Mouse (Mus musculus) cerebellum, adult 9-11 months (tissue): ENCODE measurements around the gene Ddx5.
"Not testable (repeated sequence)": the region's sequence is repeated elsewhere in the genome, so short reads cannot be mapped to it uniquely, and the experiment has no call there.

Experiments
- DNase-seq: peaks from one replicate; pipeline ENCODE4 v3.0.0; 2022

The Ddx5 gene

DNA sequence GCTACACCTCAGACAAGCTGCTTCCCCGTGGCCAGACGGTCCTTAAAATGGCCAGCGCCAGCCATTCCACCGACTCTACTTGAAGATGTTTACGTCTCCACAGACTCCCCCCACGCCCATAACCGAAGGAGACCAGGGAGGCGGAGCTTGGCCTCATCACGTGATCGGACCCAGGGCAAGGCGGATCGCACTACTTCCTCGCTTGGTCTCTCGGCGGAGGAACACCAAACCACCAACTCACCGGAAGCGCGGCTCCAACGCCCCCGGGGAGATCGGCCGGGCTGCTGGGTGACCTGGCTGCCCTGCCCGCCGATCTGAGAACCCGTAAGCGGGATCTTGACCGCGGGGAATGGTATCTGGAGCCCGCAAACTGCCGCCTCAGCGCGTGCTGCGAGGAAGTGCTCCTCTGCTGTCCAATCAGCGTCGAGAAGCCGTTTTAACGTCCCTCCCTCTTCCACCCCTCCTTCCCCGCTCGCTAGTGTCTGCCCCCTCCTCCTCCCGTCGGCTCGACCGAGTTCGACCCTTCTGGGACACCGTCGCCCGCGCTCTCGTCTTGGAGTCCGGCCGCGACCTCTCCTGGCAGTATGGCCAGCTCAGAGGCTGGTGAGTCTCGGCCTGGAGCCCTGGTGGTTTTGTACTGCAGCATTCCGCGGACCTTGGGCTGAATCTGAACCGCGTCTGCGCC lies at the start of gene Ddx5, which contains the start of gene Cep95:
Ddx5 (minus strand) TSS at position 411 of the 685 bp plus-strand sequence.
Cep95 (plus strand) TSS at position 478 of the 685 bp plus-strand sequence.
- peak; percentile 98 for DNase-seq

DNA sequence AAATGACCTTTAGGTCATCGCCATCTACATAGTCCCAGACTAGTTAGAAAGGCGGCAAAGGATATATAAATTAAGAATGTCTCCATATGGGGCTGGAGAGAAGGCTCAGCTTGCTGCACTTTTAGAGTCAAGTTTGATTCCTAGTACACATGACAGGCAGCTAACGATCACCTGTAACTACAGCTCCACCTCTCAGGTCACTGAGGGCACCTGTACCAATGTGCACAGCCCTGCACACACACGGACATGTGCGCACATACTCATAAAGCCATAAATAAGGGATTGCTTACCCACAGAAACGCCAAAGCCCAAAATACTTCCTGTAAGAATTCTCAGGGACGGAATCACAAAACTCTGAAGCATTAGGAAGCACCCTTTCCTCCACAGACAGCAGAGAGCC lies 39.1 kb upstream of the Ddx5 start:
- no peak for DNase-seq

DNA sequence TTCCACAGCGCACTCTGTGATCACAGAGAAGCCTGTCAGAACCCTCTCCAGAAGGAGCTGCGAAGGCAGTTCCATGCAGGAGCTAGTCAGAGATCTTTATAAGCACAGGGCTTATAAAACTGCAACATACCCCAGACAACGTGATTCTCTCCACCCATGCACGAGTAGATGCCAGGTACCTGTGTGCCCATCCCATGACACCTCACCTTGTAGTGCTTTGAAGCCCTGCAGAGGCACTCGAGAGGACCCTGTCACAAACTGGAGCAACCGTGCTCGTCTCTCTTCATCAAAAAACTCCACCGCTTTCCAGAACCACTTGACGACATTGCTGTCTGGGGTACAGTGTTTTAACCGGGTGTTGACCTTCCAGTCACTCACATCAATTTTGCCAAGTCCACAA lies 35.4 kb upstream of the Ddx5 start:
- no peak for DNase-seq

DNA sequence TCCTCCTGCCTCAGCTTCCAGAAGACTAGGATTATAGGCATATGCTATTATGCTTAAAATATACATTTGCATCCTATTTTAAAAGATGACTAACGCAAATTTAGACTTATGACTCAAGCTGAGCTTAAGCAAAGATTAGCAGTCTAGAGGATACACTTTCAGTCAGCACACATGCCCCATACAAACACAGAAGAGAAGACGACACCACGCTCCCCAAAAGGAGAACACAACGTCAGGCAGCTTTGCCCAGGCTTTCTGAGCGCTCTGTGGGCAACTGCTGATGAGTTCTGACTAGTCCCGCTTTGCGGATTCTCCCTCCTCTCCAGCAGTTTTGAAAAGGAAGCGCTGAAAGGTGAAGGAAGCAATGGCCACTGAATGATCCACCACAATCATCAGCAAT lies 34.8 kb upstream of the Ddx5 start:
- DNase-seq, result no peak

DNA sequence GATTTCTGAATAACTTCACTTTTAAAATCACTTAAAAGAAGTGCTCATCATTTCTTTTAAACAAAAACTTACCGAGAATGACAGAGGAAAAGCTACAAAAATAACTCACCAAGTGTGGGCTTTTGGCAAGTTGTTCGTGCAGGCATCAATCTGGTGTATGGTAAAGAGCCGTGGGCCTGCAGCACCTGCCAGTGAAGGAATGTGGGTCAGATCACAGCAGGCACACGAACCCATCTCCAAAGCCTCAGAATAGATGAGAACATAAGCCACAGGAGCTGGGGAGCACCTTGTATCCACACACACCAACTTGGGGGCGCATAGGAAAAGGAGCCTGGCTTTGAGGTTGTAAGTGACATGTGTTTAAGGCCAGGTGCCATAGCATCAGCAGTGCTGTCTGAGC lies 33.9 kb upstream of the Ddx5 start:
- DNase-seq, result peak; percentile 98

DNA sequence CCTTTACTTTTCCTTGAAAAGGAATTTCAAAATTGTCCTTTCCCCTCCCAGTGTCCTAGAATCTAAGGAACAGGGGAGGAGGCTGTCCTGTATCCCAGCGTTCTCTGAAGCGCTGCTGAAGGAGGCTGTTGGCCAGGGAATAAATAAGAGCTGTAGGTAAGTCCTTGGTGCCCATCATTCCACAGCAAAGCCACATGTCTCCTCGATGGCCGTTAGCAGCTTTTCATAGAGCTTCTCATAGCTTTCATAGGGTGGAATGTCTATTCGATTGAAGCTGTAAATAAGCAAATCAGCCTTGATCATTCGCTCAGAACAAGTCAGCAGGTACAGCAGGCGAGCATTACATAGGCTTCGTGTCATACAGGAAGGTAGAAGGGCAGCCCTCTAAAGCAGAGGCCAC lies 33.5 kb upstream of the Ddx5 start:
- DNase-seq, result peak; percentile 72

DNA sequence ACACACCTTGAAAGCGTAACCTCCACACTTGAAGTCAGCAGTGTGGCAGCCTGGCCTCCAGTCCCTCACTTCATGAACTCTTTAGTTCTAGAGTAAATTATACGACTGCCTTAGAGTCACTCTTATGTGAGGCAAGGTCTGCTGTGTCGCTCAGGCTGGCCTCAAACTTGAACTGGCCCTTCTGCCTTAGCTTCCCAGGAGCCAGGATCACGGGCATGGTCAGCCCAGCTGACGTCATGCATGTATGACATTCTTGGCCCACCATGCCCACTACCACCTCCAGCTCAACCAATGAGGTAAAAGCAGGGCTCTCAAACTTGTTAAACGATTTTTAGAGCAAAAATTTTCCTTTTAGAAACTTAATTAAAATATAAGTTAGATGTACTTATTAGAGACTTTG lies 32.4 kb upstream of the Ddx5 start:
- DNase-seq, result no peak

DNA sequence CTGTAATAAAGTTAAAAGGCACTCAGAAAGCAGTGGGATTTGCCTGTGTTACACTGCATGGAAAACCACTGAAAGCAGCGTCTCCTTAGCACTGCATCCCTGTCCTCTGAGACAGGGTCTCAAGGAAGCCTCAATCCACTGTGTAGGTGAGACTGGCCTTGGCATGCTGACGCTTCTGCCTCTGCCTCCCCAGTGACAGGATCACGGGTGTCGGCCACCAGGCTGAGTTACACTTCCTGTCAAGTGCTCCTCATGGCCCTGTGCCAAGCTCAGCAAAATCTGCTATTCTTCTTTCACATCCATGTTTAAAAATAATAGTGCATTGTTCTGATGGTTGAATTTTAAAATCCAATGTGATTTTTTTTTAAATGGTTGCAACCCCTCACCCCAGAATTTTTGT lies 32.0 kb upstream of the Ddx5 start:
- DNase-seq, result peak; percentile 70

DNA sequence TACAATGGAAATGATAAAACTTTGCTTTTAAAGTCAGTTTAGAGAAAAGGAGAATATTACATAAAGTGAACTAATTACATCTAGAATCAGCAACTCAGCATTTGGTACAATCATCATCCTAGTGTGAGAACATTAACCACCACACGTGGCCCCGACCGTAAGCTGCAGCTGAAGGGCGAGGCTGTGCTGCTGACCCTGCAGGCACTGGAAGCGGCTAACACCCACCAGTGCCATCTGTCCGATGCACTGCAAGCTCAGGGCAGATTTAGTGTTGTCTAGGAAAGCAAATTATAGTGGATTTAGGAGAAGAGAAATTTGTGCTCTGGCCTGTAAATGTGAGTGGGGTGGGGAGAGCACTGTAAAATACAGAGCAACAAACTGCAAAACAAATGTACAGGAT lies 31.3 kb upstream of the Ddx5 start:
- peak; percentile 66 for DNase-seq

DNA sequence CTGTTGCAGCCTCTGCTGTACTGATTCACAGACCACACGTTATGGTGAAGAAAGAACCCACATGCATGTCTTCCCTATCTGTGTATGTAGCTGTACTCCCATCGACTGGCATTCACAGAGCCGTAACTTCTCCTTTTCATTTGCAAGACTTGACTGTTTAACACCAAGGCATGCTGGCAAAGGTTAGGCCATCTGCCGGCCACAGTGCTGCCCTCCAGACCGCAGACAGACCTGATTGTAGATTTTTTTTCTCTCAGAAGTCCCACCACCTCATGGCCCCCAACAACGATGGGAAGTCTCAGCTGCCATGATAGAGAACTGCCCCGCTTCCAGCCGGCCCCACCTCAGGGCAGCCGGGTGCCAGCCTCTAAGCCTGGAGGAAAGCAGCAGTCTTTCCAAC lies 30.6 kb upstream of the Ddx5 start:
- peak; percentile 62 for DNase-seq

DNA sequence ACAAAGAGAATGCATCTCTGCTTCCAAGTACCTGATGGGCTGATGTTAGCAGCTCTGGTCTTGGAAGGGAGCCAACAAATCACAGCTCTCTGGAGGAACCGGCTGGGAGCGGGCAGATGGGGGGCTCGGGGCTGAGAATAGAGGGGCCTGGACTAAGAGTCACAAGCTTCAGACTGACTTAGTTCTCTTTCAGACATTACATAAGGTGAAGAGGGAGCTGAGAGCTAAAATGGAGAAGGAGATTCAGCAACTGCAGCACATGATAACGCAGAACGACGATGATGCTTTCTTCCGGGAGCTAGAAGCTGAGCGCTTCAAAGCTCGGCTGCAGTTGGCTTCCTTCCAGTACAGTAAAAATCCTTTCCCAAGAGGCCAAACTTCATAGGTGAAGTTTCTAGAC lies 29.4 kb upstream of the Ddx5 start:
- DNase-seq, result no peak

DNA sequence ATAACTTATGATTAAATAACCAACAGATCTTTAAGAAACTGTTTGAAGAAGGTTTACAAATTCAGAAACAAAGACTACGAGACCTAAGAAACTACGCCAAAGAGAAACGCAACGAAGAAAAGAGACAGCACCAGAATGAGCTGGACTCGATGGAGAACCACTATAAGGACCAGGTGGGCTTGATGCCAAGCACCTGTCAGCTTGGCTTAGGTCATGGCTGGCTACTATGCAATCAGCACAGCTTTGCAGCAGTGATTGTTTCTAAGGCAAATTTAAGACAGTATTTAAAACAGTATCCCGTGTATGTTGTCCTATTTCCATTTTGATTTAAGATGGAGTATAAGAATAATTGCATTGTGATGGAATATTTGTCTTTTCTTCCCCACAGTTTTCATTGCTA lies 28.8 kb upstream of the Ddx5 start:
- peak; percentile 87 for DNase-seq

DNA sequence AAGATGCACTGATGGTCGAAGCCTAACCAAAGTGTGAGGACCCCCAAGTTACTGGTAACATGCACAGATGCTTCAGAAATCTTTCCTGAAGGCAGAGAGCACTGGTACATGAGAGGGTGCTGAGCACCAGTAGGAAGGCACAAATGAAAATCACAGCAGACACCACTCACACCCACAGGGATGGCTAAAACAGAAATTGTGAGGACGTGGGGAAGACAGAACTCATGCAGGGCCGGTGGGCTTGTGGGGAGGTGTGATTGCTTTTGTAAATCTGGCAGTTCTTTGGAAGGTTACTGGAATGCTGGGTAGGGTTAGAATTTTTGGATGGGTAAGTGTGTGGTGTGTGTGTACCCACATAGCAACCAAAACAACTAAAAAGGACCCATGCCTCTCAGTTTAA lies 28.2 kb upstream of the Ddx5 start:
- no peak for DNase-seq

DNA sequence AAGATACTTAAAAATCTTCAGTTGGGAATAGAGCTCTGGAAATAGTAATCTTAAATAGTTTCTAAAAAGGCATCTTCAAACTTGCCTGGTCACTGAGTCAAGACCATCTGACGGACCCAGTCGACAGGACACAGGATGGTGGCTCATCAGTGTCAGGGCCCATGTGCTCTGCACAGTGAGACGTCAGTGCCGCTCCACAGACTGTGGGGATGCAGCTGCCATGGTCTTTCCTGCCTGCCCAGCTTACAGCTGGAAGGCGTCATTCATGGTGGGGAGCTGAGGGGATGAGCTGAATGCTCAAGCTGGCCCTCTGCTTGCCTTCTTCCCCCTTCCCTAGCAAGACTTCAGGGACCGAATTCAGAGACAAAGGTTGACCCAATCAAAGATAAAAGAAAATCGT lies 27.3 kb upstream of the Ddx5 start:
- DNase-seq, result no peak

DNA sequence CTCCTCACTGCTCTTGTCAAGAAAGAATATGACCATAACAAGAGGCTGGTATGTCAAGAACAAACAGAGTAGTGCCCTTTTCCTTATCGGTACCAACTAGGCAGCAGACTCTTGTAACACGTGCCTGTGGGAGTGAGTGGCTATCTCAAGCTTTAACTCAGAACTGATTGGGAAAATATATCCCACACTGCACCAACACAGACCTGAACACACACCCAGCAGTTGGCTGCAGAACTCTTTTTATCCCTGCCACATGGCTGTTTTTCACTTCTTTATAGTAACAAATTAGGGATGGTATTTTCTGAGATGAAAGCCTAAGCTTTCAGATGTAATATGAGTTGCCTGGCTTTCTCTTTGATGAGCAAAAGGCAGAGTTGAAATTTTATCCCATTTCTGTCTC lies 26.8 kb upstream of the Ddx5 start:
- no peak for DNase-seq

DNA sequence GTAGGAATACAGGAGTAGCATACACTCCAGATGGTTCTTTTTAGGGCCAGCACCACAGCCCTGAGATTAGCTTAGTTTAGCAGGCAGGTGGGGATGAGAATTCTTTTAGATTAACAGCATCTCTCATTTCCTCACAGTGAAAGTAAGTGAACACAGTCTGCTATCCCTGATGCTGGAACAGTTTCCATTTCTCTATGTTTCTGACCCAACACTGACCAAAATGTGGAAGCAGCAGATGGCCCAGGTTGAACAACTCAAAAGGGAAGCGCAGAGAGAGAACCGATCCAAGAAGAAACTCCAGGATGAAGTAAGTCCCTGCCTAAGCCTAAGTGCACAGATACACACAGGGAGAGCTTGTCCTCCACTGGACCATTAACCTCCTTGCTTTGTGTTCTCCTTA lies 26.3 kb upstream of the Ddx5 start:
- no peak for DNase-seq

DNA sequence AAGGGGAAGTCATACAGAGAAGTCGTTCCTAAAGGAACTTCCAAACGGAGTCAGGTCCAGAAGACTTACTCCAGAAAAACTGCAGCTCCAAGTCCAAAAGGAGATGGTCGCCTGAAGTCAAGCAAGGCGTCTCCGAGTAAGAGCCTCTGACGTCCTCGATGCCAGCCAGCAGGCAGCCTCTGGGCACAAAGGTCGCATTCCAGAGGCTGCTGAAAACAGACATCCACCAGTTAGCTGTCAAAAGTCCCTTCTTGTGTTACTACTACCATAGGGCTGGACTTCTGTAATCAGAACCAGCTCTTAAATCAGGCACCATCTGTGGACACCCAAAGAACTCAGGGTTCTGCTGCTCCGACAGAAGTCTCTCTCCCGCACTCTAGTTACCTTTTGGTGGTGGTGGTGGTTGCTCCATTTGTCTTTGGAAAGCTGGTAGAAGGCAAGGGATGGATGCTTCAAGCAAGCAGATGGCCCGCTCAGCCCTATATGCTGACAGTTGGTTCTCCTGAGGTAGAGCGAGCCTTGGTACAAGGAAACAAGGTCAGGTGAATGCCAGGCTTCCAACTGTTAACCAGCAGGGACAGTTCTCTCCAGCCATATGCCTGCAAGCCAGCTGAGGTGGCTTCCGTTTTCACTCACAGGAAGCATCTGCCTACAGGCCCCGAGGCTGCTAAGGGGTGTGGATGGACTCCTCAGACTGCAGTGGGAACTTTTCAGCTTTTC lies 25.8 kb upstream of the Ddx5 start:
- DNase-seq, result peak; percentile 98

DNA sequence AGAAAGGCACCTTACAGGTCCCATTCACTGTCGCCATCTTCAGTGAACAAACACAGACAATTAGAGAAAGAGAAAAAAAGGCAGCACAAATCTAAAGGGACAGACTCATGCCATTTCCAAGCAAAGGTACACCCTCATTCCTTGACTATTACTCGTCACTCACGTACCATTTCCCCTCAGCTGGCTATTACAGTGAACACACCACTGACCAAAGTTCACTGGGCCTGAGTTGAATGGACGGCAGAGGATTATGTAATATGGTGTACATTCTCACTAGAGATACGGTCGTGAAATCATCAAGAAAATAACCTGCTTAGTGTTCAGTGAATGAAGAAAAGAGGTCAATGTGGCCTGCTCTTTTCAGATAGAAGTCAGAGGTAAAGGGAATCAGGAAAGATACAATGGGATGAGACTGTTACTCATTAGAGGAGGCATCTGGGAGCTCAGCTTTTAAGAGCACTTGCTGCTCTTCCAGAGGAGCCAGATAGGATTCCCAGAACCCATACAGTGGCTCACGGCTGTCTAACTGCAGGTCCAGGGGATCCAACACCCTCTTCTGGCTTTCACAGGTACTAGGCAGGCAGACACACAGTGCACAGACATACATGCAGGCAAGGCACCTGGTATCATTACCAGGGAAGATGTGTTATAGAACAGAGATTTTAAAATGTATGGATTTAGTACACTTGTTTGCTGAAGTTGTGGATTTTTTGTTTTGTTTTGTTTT lies 23.6 kb upstream of the Ddx5 start:
- DNase-seq, result no peak

DNA sequence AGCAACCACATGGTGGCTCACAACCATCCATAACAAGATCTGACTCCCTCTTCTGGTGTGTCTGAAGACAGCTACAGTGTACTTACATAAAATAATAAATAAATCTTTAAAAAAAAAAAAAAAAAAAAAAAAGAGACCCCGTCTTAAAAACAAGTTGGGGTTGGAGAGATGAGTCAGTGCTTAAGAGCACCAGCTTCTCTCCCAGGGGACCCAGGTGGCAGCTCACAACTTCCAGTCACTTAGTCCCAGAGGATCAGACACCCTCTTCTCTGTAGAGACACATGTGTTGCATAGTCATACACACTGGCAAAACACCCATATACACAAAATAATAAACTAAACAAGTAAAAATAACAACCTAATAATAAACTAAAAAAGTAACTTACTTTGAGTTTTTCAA lies 18.5 kb upstream of the Ddx5 start:
- DNase-seq, result not testable (repeated sequence)

DNA sequence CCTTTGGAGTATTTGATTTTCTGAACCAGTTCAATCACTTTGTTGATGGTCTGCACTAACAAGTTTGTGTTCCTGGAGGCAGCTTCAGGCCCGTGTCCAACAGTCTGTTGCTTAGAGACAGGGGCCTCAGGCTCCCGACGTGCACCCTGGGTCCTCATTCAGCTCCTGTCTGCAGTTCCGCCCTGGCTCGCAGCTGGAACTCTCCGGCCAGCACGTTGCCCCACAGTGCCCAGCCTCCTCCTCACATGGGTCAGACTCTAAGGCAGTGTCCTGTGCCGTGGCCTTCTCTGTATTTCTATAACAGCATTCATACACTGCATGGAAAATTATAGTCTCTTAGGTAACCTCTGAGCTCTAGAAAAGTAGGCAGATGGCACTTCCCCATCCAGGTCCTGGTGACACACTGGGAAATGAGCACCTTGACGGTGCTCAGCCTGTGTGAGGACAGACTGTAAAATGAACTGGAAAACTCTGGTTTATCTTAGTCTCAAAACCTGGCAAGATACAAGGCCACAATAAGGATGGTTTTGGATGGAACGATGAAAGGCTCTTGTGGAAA lies 13.2 kb upstream of the Ddx5 start:
- DNase-seq, result no peak

DNA sequence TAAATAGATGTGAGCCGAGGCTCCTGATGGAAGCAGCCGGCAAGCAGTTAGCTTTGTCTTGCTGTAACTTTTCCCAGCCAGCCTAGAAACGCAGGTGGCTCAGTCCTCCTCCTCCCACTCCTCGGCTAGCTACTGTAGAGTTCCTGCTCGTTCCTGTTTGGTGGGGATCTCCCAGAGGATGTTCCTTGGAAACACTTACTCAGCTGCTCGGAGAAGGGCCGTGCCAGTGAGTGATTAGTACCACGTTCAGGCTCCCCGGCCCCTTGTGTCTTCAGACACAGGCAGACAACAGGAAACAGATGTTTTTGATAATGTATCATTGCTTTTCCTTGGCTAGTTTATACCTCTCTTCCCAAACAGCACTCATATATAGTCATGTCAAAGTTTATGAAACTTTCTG lies 6.7 kb upstream of the Ddx5 start:
- DNase-seq, result no peak

DNA sequence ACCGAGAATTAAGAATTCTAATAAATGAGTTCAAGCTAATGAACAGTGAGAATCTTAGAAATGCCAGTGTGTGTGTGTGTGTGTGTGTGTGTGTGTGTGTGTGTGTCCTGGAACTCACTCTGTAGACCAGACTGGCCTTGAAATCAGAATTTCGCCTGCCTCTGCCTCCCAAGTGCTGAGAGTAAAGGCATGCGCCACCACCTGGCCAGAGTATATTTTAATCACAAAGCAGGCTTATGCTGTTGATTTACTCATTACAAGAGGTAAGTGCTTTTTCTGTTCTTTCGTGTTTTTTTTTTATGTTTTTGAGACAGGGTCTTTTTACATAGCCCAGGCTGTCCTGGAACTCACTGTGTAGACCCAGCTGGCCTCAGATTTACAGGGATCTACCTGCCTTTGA lies 4.9 kb upstream of the Ddx5 start:
- no peak for DNase-seq

DNA sequence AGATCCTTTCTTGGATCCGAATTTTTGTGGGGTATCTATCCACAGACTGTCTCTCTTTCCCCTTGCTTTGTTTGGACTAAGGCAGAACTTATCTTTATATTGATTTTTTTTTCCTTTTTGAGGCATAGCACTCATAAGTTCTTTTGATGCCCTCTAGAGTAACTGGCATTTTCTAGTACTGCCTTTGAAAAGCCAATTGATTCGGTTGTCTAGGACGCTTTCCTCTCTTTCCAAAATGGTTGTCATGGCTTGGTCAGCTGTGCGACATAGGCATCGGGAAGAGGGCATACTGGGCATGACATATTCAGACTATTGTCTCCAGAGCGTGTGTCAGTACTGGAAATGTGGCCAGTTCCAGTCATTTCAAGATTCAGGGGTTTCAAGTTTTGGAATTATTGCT lies 664 bp upstream of the Ddx5 start:
- DNase-seq, result peak; percentile 57
